16 mouse cellular contexts compared by ENCODE assay signal in genomic region chr9:72787732-72788131, GRCm38 (mm10). TPM values are rescaled to one million over a fixed set of nuclear protein-coding genes. Genes with fewer than 3 reads are reported as not detected.
"Had no signal": no experiment of that assay in that cellular context is flagged by ENCODE, and none has a peak within 500 bp of the region (broad histone marks: within the 10 kb centered on the region; RNA-seq: fewer than 3 reads in every experiment).

No protein-coding gene starts in this region.

- DNase-seq: cerebellum, adult 9-11 months; cerebellum, postnatal 10 days; cerebellum, postnatal 14 days; cerebellum, postnatal 25 days; cerebellum, postnatal 36 days; embryo, embryonic 11 days; forebrain, postnatal 0 days; gastrocnemius, adult 2 months; gastrocnemius, postnatal 10 days; gastrocnemius, postnatal 14 days; gastrocnemius, postnatal 25 days; gastrocnemius, postnatal 36 days; heart, adult 11 months; heart, adult 18-20 months; heart, adult 2 months had no signal

RNA-seq across cellular contexts. Expression of gene Prtg, which starts 18.9 kb away (rescaled TPM):
- total RNA-seq: common myeloid progenitor, adult 5-6 weeks had no signal
